Mouse (Mus musculus): ENCODE measurements at regions not wholly inside any gene's neighbourhood (a gene's known extent, or its start where the extent isn't known, plus 50 kb on each side); places are given as distances from the start of the nearest gene placed in this dataset.
A peak's percentile ranks its signal among the peaks of the same experiment; 100 is the strongest.

- no peak for DNase-seq (ENCODE audit: extremely low spot score, low spot score)
Measured at GRCm38 (mm10) chr1:18668901-18669300, 404.0 kb upstream of the Defb41 start.

DNA sequence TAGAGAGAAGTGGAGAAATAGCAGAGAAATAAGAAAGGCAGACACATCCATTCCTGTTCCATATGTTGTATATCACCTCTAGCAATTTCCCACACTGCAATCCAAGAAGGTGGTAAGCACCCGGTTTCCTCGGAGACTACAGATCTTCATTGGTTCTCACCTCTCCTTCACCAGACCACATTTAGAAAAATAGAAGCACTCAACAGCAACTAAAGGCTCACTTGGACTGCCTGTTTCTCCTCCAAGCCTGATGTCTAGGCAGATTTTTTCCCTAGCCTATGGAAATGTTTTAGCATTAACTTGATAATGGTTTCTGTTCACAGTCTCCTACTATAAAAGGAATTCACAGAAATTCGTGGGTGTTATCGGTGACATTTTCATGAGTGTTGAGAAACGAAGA lies 403.3 kb upstream of the Defb41 start:
- no peak for DNase-seq (ENCODE audit: extremely low spot score, low spot score)

DNA sequence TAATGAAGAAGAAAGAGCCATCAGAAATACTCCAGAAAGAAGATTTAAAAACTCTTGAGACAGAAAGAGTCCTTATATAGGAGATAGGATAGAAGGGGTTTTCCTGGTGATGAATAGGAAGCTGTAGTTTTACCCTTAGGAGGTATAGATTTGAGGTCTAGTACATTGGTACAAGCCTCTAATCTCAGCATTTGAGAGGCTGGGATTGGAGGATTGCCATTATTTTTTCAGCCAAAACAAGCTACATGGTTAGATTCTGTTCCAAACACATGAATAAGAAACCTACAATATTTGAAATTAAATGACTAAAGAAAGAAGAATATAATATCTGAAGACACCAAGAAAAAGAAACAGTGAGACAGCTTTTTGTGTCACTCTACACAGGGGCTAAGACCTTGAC lies 375.9 kb upstream of the Defb41 start:
- DNase-seq (ENCODE audit: extremely low spot score, low spot score) = no peak

GRCm38 (mm10) chr1:18639460-18640300 lies 374.7 kb upstream of the Defb41 start:
- DNase-seq (ENCODE audit: extremely low spot score, low spot score) = peak; percentile 19

- no peak for DNase-seq (ENCODE audit: extremely low spot score, low spot score)
Measured at GRCm38 (mm10) chr1:18637334-18637733, 372.4 kb upstream of the Defb41 start.

- DNase-seq (ENCODE audit: extremely low spot score, low spot score) = no peak
Measured at GRCm38 (mm10) chr1:18610231-18610630, 345.3 kb upstream of the Defb41 start.

DNA sequence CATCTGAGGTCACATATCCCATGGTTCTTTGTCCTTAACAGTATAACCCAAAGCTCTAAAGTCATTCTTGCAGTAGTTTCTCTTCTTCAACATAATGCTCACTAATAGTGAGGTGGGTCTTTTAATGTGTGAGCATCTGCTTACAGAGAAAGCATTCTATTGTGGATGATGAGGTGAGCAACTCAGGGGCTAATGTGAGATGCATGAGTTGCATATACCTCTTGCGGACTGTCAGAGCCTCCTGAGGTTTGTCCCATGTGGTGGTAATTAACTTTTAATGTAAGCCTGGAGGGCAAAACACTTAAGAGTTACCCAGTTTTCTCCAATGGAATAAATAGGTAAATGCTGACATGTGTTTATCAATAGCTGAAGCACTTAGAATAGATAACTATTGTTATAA lies 334.9 kb upstream of the Defb41 start:
- no peak for DNase-seq (ENCODE audit: extremely low spot score, low spot score)

- no peak for DNase-seq (ENCODE audit: extremely low spot score, low spot score)
Measured at GRCm38 (mm10) chr1:18598908-18599307, 334.0 kb upstream of the Defb41 start.

GRCm38 (mm10) chr1:18583358-18584128 lies 318.6 kb upstream of the Defb41 start:
- no peak for DNase-seq (ENCODE audit: extremely low spot score, low spot score)

DNA sequence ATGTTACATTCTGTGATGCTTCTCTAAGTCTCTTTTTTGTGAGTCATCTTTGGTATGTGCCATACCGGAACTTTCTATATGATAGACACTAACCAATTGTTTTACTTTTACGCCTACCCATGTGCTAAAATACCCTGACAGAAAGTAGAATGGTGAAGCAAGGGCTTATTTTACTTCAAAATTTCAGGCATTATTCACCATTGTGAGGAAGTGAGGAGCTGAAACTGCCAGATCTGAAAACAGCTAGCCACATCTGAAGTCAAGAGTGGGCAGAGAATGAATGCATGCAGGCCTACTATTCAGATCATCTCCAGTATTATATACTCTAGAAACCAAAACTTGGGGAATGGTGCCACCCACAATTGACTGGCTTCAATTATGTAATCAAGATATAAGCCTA lies 313.7 kb upstream of the Defb41 start:
- no peak for DNase-seq (ENCODE audit: extremely low spot score, low spot score)

DNA sequence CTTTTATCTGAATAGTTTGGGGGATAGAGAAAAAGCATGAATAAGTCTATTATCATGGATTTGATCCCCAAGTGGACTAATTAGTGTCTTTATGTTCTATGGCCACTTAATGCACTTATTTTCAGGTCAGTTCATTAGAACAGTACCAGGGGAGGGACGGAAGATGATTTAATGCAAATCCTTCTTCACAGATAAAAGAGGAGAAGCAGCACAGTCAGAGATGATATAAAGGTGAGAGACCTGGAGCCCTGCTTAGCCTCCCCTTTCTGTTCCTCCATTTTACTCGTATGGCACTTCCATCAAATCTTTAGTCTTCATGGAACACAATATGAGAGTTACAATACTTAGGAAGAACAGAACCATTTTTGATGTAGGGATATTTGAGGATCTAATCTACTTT lies 302.1 kb upstream of the Defb41 start:
- no peak for DNase-seq (ENCODE audit: extremely low spot score, low spot score)

DNA sequence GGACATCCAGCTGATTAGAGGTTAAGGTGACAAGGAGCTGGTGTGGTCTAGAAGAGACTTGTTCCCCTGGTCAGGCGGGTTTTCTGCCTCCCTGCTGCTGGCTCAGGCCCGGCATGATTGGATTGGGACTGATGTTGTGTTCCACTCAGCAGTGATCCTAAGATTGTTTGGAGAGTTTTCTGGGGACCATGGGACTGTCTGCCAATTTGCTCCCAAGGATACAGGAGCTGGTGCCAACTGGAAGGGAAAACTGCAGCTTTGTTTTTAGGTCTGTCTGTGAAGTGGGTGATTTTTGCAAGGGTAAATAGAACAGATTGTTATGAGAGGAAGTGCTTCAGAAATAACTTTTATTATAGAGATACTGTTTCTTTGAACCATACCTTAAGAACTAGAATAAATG lies 286.3 kb upstream of the Defb41 start:
- no peak for DNase-seq (ENCODE audit: extremely low spot score, low spot score)

DNA sequence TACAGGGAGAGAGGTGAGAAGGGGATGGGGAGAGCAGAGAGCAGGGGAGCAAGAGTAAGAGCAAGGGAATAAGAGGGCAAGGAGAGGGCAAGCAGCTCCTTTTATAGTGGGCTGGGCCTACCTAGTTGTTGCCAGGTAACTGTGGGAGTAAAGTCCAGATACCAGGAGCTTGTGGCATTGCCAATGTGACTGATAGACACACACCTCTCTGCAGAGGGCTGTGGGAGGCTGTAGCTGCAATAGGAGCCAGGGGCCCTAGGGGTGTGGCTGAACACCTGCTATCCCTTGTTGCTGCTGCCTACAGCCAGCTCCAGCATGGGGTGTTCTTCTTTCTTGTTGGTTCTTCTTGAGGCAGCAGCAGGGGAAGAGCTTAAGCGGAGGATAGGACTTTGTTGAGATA lies 266.8 kb upstream of the Defb41 start:
- DNase-seq (ENCODE audit: extremely low spot score, low spot score) = no peak

GRCm38 (mm10) chr1:18524485-18524884 lies 259.5 kb upstream of the Defb41 start:
- no peak for DNase-seq (ENCODE audit: extremely low spot score, low spot score)

- no peak for DNase-seq (ENCODE audit: extremely low spot score, low spot score)
Measured at GRCm38 (mm10) chr1:18522902-18523301, 258.0 kb upstream of the Defb41 start.

DNA sequence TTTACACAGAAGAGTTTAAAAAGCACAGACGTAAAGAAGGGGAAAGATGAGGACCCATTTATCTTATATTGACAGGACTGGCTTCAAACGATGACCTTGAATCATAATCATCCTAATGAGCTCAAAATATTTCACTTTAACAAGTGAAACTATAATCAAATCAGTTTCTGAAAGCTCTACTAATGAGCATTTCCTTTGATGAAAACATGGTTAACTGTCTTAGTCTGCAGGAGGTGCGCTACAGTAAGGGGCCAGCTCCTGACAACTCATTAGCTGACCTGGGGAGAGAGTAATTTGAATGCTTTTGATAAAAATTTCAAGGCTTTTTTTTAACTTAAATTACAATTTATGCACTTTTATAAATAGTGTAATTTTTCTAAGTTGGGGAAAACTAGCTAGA lies 247.8 kb upstream of the Defb41 start:
- no peak for DNase-seq (ENCODE audit: extremely low spot score, low spot score)

GRCm38 (mm10) chr1:18498556-18498955 lies 233.6 kb upstream of the Defb41 start:
- no peak for DNase-seq (ENCODE audit: extremely low spot score, low spot score)

GRCm38 (mm10) chr1:18468496-18468895 lies 203.6 kb upstream of the Defb41 start:
- no peak for DNase-seq (ENCODE audit: extremely low spot score, low spot score)

DNA sequence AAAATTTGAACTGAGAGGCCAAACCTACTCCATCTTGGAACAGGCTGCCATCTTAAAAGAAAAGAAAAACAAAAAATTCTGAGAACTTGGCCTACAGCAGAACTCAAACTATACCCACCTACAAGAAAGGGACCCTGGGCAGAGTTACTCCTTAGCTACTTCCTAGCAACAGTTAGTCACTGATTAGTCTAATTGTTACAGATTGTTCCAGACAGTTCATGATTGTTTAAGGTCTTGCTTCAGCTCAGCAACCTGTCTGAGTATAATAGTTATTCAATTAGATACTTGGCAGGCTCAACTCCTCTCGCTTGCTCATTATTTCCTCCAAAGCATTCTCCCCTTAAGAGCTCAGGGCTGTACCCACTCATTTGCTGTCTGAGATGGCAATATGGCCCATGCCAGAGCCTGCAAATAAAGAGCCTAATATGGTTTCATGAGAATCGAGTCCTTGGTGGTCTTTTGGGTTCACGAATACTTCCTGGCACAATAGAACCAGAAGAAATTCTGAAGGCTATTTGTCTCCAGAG lies 200.4 kb upstream of the Defb41 start:
- no peak for DNase-seq (ENCODE audit: extremely low spot score, low spot score)

- DNase-seq (ENCODE audit: extremely low spot score, low spot score) = no peak
Measured at GRCm38 (mm10) chr1:18463218-18463617, 198.3 kb upstream of the Defb41 start.

GRCm38 (mm10) chr1:18416297-18416732 lies 151.4 kb upstream of the Defb41 start:
- peak; percentile 20 for DNase-seq (ENCODE audit: extremely low spot score, low spot score)

DNA sequence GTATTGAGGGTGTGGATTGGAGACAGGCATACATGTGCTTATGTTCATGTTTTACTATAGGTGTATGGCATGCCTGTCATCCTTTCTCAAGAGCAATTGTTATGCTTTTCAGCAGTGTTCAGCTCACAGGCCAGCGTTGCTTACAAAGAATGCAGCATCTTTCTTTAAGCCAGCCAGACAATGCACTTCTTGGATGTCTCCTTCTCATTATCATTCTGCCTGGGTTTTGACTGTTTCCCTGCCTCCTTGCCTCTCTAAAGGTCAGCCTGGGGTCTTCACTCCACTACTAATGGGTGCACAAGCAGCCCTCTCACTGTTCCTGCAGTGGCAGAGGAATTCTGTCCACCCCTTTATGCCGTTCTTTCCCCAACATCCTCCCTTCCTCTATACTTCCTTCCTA lies 150.9 kb upstream of the Defb41 start:
- no peak for DNase-seq (ENCODE audit: extremely low spot score, low spot score)
